Mouse (Mus musculus) thymus, postnatal 0 days (tissue): ENCODE measurements around the gene 3110009E18Rik. TPM values are rescaled to one million over a fixed set of nuclear protein-coding genes. Genes with fewer than 3 reads are reported as not detected.

Source experiments
- DNase-seq: peaks from one replicate; pipeline ENCODE4 v3.0.0-alpha.2; 2015; ENCODE audit warnings: low spot score
- polyA plus RNA-seq: library from polyadenylated mRNA; unstranded; fragments of >200 nt; fragmentation: Nextera tagmentation; extraction: Ambion mirVana; gene quantifications from 2 replicates; pipeline ENCODE4 v1.2.1, GENCODE M21; 2015

3110009E18Rik gene
- polyA plus RNA-seq, 1 experiment from 2014 or later, result 56.4 TPM

- no peak for DNase-seq
Observed at GRCm38 (mm10) chr1:120100456-120101226, 20.3 kb upstream of the 3110009E18Rik start.

- no peak for DNase-seq
Observed at GRCm38 (mm10) chr1:120101227-120101609, 19.8 kb upstream of the 3110009E18Rik start.

- no peak for DNase-seq
Observed at GRCm38 (mm10) chr1:120105556-120105959, 15.4 kb upstream of the 3110009E18Rik start.

GRCm38 (mm10) chr1:120109741-120110432 is 11.1 kb upstream of the 3110009E18Rik start:
- no peak for DNase-seq

GRCm38 (mm10) chr1:120111766-120112165 is 9.2 kb upstream of the 3110009E18Rik start:
- DNase-seq, result no peak

GRCm38 (mm10) chr1:120112251-120113187 is 8.5 kb upstream of the 3110009E18Rik start:
- DNase-seq, result no peak

GRCm38 (mm10) chr1:120115671-120116081 is 5.3 kb upstream of the 3110009E18Rik start:
- no peak for DNase-seq

- no peak for DNase-seq
Observed at GRCm38 (mm10) chr1:120116106-120116505, 4.9 kb upstream of the 3110009E18Rik start.

- no peak for DNase-seq
Observed at GRCm38 (mm10) chr1:120118854-120119253, 2.1 kb upstream of the 3110009E18Rik start.

- DNase-seq, result no peak
Observed at GRCm38 (mm10) chr1:120119389-120119788, 1.6 kb upstream of the 3110009E18Rik start.

- no peak for DNase-seq
Observed at GRCm38 (mm10) chr1:120120141-120120968, 632 bp upstream of the 3110009E18Rik start.

GRCm38 (mm10) chr1:120121930-120122530 is 1.0 kb downstream of the 3110009E18Rik start:
- DNase-seq, result no peak

GRCm38 (mm10) chr1:120122634-120123383 is 1.8 kb downstream of the 3110009E18Rik start:
- DNase-seq, result no peak

GRCm38 (mm10) chr1:120124839-120125238 is 3.9 kb downstream of the 3110009E18Rik start:
- no peak for DNase-seq

GRCm38 (mm10) chr1:120125471-120125870 is 4.5 kb downstream of the 3110009E18Rik start:
- DNase-seq, result no peak

GRCm38 (mm10) chr1:120126318-120126717 is 5.3 kb downstream of the 3110009E18Rik start:
- no peak for DNase-seq

GRCm38 (mm10) chr1:120132376-120132775 is 11.4 kb downstream of the 3110009E18Rik start:
- no peak for DNase-seq

GRCm38 (mm10) chr1:120135934-120136786 is 15.2 kb downstream of the 3110009E18Rik start:
- DNase-seq, result no peak
